Mouse (Mus musculus): ENCODE measurements around the gene Ceacam16. TPM values are rescaled to one million over a fixed set of nuclear protein-coding genes. Genes with fewer than 3 reads are reported as not detected.

Ceacam16 gene
- polyA plus RNA-seq, 1 experiment from 2014 or later = not detected

GRCm38 (mm10) chr7:19809369-19809768 lies 51.7 kb downstream of the Ceacam16 start:
- H3K4me2 ChIP-seq = peak overlapping the region; percentile 53
- H3K27ac ChIP-seq = no peak overlapping the region
- H3K9me3 ChIP-seq (replicated peaks) = no peaks in the 10 kb centered on the region
- H3K4me1 ChIP-seq = peaks cover 19% of the 10 kb centered on the region
- H3K4me3 ChIP-seq (replicated peaks) = peak overlapping the region; percentile 32
- H3K27me3 ChIP-seq = peaks cover 61% of the 10 kb centered on the region
- peak; percentile 37 for ATAC-seq (replicated peaks; ENCODE audit: low FRiP score)
- no peak overlapping the region for H3K9ac ChIP-seq
- no peaks in the 10 kb centered on the region for H3K36me3 ChIP-seq
- WGBS = 13% methylated on average over 27 of the region's 27 CpGs

GRCm38 (mm10) chr7:19806356-19806969 lies 54.6 kb downstream of the Ceacam16 start:
- Histone ChIP-seq H3K4me1 (peaks cover 18% of the 10 kb centered on the region), H3K27ac (no peak overlapping the region), H3K9me3 (replicated peaks) (no peaks in the 10 kb centered on the region), H3K4me3 (replicated peaks) (no peak overlapping the region), H3K9ac (no peak overlapping the region), H3K4me2 (no peak overlapping the region), H3K27me3 (peaks cover 41% of the 10 kb centered on the region), H3K36me3 (no peaks in the 10 kb centered on the region)
- 80% methylated on average over 8 of the region's 8 CpGs for WGBS
- no peak for ATAC-seq (replicated peaks; ENCODE audit: low FRiP score)

GRCm38 (mm10) chr7:19802995-19803394 lies 58.1 kb downstream of the Ceacam16 start:
- Histone ChIP-seq H3K4me2 (no peak overlapping the region), H3K27ac (no peak overlapping the region), H3K9ac (no peak overlapping the region), H3K4me1 (no peaks in the 10 kb centered on the region), H3K36me3 (no peaks in the 10 kb centered on the region), H3K4me3 (replicated peaks) (no peak overlapping the region), H3K9me3 (replicated peaks) (no peaks in the 10 kb centered on the region), H3K27me3 (peaks cover 7% of the 10 kb centered on the region; the same call in 1 of the 2 replicates)
- no peak for ATAC-seq (replicated peaks; ENCODE audit: low FRiP score)
- WGBS = 21% methylated on average over 6 of the region's 7 CpGs

Other genes with a start within 250 kb of the Ceacam16 start
- 8.8 and 10.0 TPM in 2 replicates for gene Relb, start 231.9 kb downstream of the Ceacam16 start, polyA plus RNA-seq (2015; fragmentation: Nextera tagmentation; extraction: Ambion mirVana)
- gene Clptm1, start 196.3 kb downstream of the Ceacam16 start, polyA plus RNA-seq (2015; fragmentation: Nextera tagmentation; extraction: Ambion mirVana) = 81.9 and 91.5 TPM in 2 replicates
- gene Apoc2, start 183.4 kb downstream of the Ceacam16 start, polyA plus RNA-seq (2015; fragmentation: Nextera tagmentation; extraction: Ambion mirVana) = 8.8 and 13.1 TPM in 2 replicates
- 2.5 TPM in 1 of 2 replicates, not detected in the other for gene Gm44805, start 179.9 kb downstream of the Ceacam16 start, polyA plus RNA-seq (2015; fragmentation: Nextera tagmentation; extraction: Ambion mirVana)
- gene Apoc4, start 179.8 kb downstream of the Ceacam16 start, polyA plus RNA-seq (2015; fragmentation: Nextera tagmentation; extraction: Ambion mirVana) = 2.3 and 6.6 TPM in 2 replicates
- gene Apoc1, start 168.6 kb downstream of the Ceacam16 start, polyA plus RNA-seq (2015; fragmentation: Nextera tagmentation; extraction: Ambion mirVana) = 15.7 and 20.7 TPM in 2 replicates
- gene Apoe, start 162.1 kb downstream of the Ceacam16 start, polyA plus RNA-seq (2015; fragmentation: Nextera tagmentation; extraction: Ambion mirVana) = 259 and 340 TPM in 2 replicates
- 168 and 177 TPM in 2 replicates for gene Tomm40, start 145.9 kb downstream of the Ceacam16 start, polyA plus RNA-seq (2015; fragmentation: Nextera tagmentation; extraction: Ambion mirVana)
- 130 and 138 TPM in 2 replicates for gene Nectin2, start 110.8 kb downstream of the Ceacam16 start, polyA plus RNA-seq (2015; fragmentation: Nextera tagmentation; extraction: Ambion mirVana)
- 244 and 257 TPM in 2 replicates for gene Bcam, start 90.3 kb downstream of the Ceacam16 start, polyA plus RNA-seq (2015; fragmentation: Nextera tagmentation; extraction: Ambion mirVana)
- 8.3 and 9.1 TPM in 2 replicates for gene Cblc, start 64.5 kb downstream of the Ceacam16 start, polyA plus RNA-seq (2015; fragmentation: Nextera tagmentation; extraction: Ambion mirVana)
- 3.9 and 4.9 TPM in 2 replicates for gene Bcl3, start 38.5 kb downstream of the Ceacam16 start, polyA plus RNA-seq (2015; fragmentation: Nextera tagmentation; extraction: Ambion mirVana)
- gene Gm19345, start 9.3 kb downstream of the Ceacam16 start, polyA plus RNA-seq (2015; fragmentation: Nextera tagmentation; extraction: Ambion mirVana) = 0.16 TPM in 1 of 2 replicates, not detected in the other
- 0.09 TPM in 1 of 2 replicates, not detected in the other for gene Ceacam19, start 26.7 kb upstream of the Ceacam16 start, polyA plus RNA-seq (2015; fragmentation: Nextera tagmentation; extraction: Ambion mirVana)
- 13.7 and 13.9 TPM in 2 replicates for gene Pvr, start 59.9 kb upstream of the Ceacam16 start, polyA plus RNA-seq (2015; fragmentation: Nextera tagmentation; extraction: Ambion mirVana)
- gene Igsf23, start 89.5 kb upstream of the Ceacam16 start, polyA plus RNA-seq (2015; fragmentation: Nextera tagmentation; extraction: Ambion mirVana) = 0.18 and 0.45 TPM in 2 replicates
- gene Ceacam20, start 104.1 kb upstream of the Ceacam16 start, polyA plus RNA-seq (2015; fragmentation: Nextera tagmentation; extraction: Ambion mirVana) = not detected in 2 replicates
- not detected in 2 replicates for gene Nlrp9b, start 130.2 kb upstream of the Ceacam16 start, polyA plus RNA-seq (2015; fragmentation: Nextera tagmentation; extraction: Ambion mirVana)
- not detected in 2 replicates for gene Vmn1r91, start 238.4 kb upstream of the Ceacam16 start, polyA plus RNA-seq (2015; fragmentation: Nextera tagmentation; extraction: Ambion mirVana)